Mouse (Mus musculus): ENCODE results near the gene Cox19. TPM values are rescaled to one million over a fixed set of nuclear protein-coding genes. Genes with fewer than 3 reads are reported as not detected.
"Not testable (repeated sequence)": the region's sequence is repeated elsewhere in the genome, so short reads cannot be mapped to it uniquely, and the experiment has no call there.

Cox19 gene
- polyA plus RNA-seq, 1 experiment from 2014 or later = 91.8 TPM

DNA sequence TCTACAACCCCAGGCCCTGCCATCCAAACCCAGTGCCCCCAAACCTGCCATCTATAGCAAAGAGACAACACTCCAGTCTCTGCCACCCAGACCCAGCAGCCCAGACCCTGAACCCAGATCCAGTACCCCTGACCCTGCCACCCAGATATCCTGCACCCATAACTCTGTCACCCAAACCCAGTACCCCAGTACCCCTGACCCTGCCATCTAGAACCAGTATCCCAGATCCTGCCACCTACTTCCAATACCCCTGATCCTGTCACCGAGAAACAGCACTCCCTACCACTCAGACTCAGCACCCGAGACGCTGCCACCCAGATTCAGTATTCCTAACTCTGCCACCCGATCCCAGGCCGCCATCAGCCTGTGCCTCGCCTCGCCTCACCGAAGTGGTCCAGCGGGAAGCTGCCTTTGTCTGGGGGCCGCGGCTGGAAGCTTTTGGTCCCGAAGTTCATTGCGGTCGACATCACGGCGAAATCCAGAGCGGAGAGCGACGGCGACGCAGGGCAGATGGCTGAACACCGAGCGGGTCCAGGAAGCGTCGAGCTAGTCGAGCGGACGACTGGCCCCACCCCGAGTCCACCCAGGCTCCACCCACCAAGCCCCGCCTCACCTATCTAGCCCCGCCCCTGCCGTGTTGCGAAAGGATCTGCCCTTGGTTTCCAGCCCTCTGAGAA is 6.4 kb downstream of the Cox19 start:
- WGBS = under 1% methylated on average over 33 of the region's 33 CpGs

DNA sequence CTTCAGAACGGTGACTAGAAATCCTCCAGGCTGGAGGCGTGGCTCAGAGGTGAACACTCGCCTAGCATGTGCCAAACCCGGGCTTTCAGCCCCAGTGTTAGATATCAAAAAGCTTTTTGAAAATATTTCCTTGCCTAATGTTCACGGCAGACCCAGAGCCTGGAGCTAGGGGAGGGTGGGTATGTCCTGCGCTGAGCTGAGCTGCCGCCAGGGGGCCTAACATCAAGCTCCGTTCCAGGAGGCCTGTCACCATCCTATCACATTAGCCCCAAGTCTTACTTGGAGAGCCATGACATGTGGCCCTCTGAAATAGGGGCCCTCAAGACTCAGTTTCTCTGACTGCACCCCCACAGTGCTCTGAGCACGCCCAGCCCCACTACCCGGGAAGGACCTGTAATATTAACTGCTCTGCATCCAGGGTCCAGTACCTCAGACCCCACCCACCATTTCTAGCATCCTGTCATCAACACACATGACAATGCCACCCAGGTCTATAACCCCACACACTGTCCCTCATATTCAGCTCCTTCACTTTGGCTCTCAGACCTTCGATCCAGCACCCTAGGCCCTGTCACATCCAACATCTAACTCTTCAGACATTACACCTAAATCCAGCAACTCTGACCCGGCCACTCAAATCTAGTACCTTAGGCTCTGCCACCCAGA is 7.1 kb downstream of the Cox19 start:
- peak; percentile 44; the same call in 1 of the 2 replicates for ATAC-seq (ENCODE audit: insufficient number of reproducible peaks, insufficient read depth, low FRiP score, low read depth)
- Histone ChIP-seq H3K4me1 (ENCODE audit: control insufficient read depth in 2 of 2, insufficient read depth in 2 of 2, low read length in 2 of 2) (peaks cover 9 to 15% of the 10 kb centered on the region in 2 experiments), H3K9me3 (ENCODE audit: control insufficient read depth, low read length) (no peaks in the 10 kb centered on the region), H3K9ac (ENCODE audit: low read length) (peak overlapping the region; percentile 94), H3K4me2 (ENCODE audit: low read length) (peak overlapping the region; percentile 97), H3K36me3 (ENCODE audit: control insufficient read depth, insufficient read depth, low read length) (peaks cover 37% of the 10 kb centered on the region), H3K27me3 (ENCODE audit: control insufficient read depth, insufficient read depth, low read length) (0 out of 2 replicates have a peak, but pooled peaks cover 12% of the 10 kb centered on the region), H3K27ac (replicated peaks in 1 of 2; ENCODE audit: control insufficient read depth in 1 of 2, insufficient read depth in 1 of 2, low read depth in 2 of 2, low read length in 2 of 2) (peak overlapping the region in 1 of 2 experiments; percentile 79; a peak in 2 of 4 replicates), H3K4me3 (ENCODE audit: control insufficient read depth in 1 of 2, insufficient read depth in 1 of 2, low read depth in 1 of 2, low read length in 2 of 2) (peak overlapping the region; percentile 84 to 85)
- 7% methylated on average over 12 of the region's 12 CpGs for WGBS

More for the DNA sequence above, 6.4 kb downstream of the Cox19 start:
- H3K36me3 ChIP-seq (ENCODE audit: control insufficient read depth, insufficient read depth, low read length) = peaks cover 30% of the 10 kb centered on the region
- H3K27ac ChIP-seq (replicated peaks in 1 of 2; ENCODE audit: control insufficient read depth in 1 of 2, insufficient read depth in 1 of 2, low read depth in 2 of 2, low read length in 2 of 2) = peak overlapping the region; percentile 58 to 79
- H3K27me3 ChIP-seq (ENCODE audit: control insufficient read depth, insufficient read depth, low read length) = 0 out of 2 replicates have a peak, but pooled peaks cover 12% of the 10 kb centered on the region
- peak overlapping the region; percentile 84 to 85 for H3K4me3 ChIP-seq (ENCODE audit: control insufficient read depth in 1 of 2, insufficient read depth in 1 of 2, low read depth in 1 of 2, low read length in 2 of 2)
- peak overlapping the region; percentile 94 for H3K9ac ChIP-seq (ENCODE audit: low read length)
- peak; percentile 91 for ATAC-seq (ENCODE audit: insufficient number of reproducible peaks, insufficient read depth, low FRiP score, low read depth)
- H3K4me1 ChIP-seq (ENCODE audit: control insufficient read depth in 2 of 2, insufficient read depth in 2 of 2, low read length in 2 of 2) = peaks cover 9 to 14% of the 10 kb centered on the region in 2 experiments
- H3K9me3 ChIP-seq (ENCODE audit: control insufficient read depth, low read length) = no peaks in the 10 kb centered on the region
- H3K4me2 ChIP-seq (ENCODE audit: low read length) = peak overlapping the region; percentile 97

DNA sequence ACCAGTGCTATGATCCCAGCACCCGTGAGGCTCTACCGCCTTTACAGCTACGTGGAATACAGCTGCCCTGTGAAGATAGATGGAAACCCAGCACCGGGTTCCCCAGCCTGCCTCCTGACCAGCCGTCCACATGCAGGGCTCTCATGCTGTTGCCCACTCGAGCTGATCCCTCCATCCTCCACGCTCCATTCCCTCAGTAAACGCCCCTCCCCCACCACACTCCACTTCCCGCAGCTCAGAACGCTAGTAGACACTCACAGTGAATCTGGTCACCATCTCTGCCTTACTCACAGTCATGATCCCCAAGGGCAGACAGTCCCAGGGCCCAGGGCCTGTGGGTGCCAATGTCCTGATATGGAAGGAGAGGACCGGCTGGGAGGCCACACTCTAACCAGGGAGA is 12.3 kb downstream of the Cox19 start:
- Histone ChIP-seq H3K27ac (replicated peaks in 1 of 2; ENCODE audit: control insufficient read depth in 1 of 2, insufficient read depth in 1 of 2, low read depth in 2 of 2, low read length in 2 of 2) (0 out of 4 replicates have a peak overlapping the region, but pooled peaks of 1 of the 2 experiments have one; percentile 7), H3K9ac (ENCODE audit: low read length) (peak overlapping the region; percentile 13; the same call in 1 of the 2 replicates), H3K36me3 (ENCODE audit: control insufficient read depth, insufficient read depth, low read length) (peaks cover 68% of the 10 kb centered on the region), H3K4me2 (ENCODE audit: low read length) (0 out of 2 replicates have a peak overlapping the region, but pooled peaks have one; percentile 11), H3K4me3 (ENCODE audit: control insufficient read depth in 1 of 2, insufficient read depth in 1 of 2, low read depth in 1 of 2, low read length in 2 of 2) (no peak overlapping the region), H3K4me1 (ENCODE audit: control insufficient read depth in 2 of 2, insufficient read depth in 2 of 2, low read length in 2 of 2) (peaks cover 19 to 28% of the 10 kb centered on the region in 2 experiments), H3K9me3 (ENCODE audit: control insufficient read depth, low read length) (no peaks in the 10 kb centered on the region), H3K27me3 (ENCODE audit: control insufficient read depth, insufficient read depth, low read length) (no peaks in the 10 kb centered on the region)
- ATAC-seq (ENCODE audit: insufficient number of reproducible peaks, insufficient read depth, low FRiP score, low read depth) = no peak
- WGBS = 75% methylated on average over 11 of the region's 11 CpGs

DNA sequence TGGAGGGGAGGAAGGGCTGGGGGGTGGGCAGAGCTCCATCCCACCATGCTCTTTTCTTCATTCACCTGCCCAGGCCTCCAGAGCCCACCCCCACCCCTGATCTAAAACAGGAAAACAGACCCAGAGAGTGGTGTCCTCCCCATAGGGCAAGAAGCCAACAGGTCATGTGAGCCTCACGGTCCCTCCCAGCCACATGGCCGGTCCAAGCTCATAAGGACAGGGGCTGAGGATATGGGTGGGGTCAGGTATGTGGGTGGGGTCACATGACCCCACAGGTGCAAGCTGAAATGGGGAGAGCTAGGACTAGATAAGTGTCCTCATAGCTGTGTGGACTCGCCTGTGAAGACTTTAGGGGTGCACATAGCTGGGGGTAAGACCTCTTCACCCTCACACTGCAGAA is 12.8 kb downstream of the Cox19 start:
- WGBS = 49% methylated on average over 3 of the region's 3 CpGs
- peaks cover 17 to 23% of the 10 kb centered on the region in 2 experiments for H3K4me1 ChIP-seq (ENCODE audit: control insufficient read depth in 2 of 2, insufficient read depth in 2 of 2, low read length in 2 of 2)
- H3K9ac ChIP-seq (ENCODE audit: low read length) = peak overlapping the region; percentile 6
- H3K4me2 ChIP-seq (ENCODE audit: low read length) = peak overlapping the region; percentile 11
- H3K9me3 ChIP-seq (ENCODE audit: control insufficient read depth, low read length) = no peaks in the 10 kb centered on the region
- peaks cover 68% of the 10 kb centered on the region for H3K36me3 ChIP-seq (ENCODE audit: control insufficient read depth, insufficient read depth, low read length)
- peak; percentile 8; the same call in 1 of the 2 replicates for ATAC-seq (ENCODE audit: insufficient number of reproducible peaks, insufficient read depth, low FRiP score, low read depth)
- H3K27me3 ChIP-seq (ENCODE audit: control insufficient read depth, insufficient read depth, low read length) = no peaks in the 10 kb centered on the region
- H3K4me3 ChIP-seq (ENCODE audit: control insufficient read depth in 1 of 2, insufficient read depth in 1 of 2, low read depth in 1 of 2, low read length in 2 of 2) = no peak overlapping the region
- H3K27ac ChIP-seq (replicated peaks in 1 of 2; ENCODE audit: control insufficient read depth in 1 of 2, insufficient read depth in 1 of 2, low read depth in 2 of 2, low read length in 2 of 2) = peak overlapping the region; percentile 76 to 81; a peak in 3 of 4 replicates

DNA sequence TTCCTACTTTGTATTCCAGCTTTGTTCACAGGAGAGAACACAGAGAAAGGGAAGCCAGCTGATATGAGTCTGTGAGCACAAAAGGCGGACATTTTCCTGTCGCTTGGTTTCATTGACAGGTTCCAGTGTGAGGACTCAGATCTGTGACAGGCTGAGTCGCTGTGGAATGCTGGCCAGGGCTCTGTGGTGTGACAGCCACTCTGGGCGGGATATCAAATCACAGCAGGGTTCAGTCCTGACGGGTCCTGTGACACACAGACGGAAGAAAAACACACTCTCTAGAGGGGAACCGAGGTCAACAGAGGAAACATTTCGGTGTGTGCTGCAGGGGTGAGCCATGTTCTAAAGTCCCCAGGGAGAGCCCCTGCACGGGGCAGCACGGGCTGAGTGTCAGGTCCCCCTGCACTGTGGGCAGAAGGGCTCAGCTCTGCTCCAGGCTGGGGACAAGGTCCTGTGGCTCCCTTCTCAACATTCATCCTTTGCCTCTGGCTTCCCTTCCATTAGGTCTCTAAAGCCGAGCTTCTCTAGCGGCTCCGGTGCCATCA is 13.3 kb downstream of the Cox19 start:
- Histone ChIP-seq H3K9ac (ENCODE audit: low read length) (peak overlapping the region; percentile 6), H3K27ac (replicated peaks in 1 of 2; ENCODE audit: control insufficient read depth in 1 of 2, insufficient read depth in 1 of 2, low read depth in 2 of 2, low read length in 2 of 2) (peak overlapping the region; percentile 76 to 81), H3K4me2 (ENCODE audit: low read length) (peak overlapping the region; percentile 11), H3K9me3 (ENCODE audit: control insufficient read depth, low read length) (no peaks in the 10 kb centered on the region), H3K4me1 (ENCODE audit: control insufficient read depth in 2 of 2, insufficient read depth in 2 of 2, low read length in 2 of 2) (peaks cover 19 to 21% of the 10 kb centered on the region in 2 experiments), H3K36me3 (ENCODE audit: control insufficient read depth, insufficient read depth, low read length) (peaks cover 65% of the 10 kb centered on the region), H3K27me3 (ENCODE audit: control insufficient read depth, insufficient read depth, low read length) (no peaks in the 10 kb centered on the region), H3K4me3 (ENCODE audit: control insufficient read depth in 1 of 2, insufficient read depth in 1 of 2, low read depth in 1 of 2, low read length in 2 of 2) (no peak overlapping the region)
- WGBS = 28% methylated on average over 13 of the region's 13 CpGs
- ATAC-seq (ENCODE audit: insufficient number of reproducible peaks, insufficient read depth, low FRiP score, low read depth) = peak; percentile 67

DNA sequence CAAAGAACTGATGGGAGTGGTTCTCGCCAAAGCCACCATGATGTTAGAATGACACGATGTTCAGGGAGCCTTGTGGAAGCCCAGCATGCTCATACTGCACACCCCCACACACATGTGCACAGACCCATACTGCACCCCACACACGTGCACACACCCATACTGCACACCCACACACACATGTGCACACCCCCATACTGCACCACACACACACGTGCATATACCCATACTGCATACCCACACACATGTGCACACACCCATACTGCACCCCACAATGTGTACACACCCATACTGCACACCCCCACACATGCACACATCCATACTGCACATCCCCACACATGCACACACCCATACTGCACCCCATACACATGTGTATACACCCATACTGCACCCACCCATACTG is 15.6 kb downstream of the Cox19 start:
- no peaks in the 10 kb centered on the region for H3K27me3 ChIP-seq (ENCODE audit: control insufficient read depth, insufficient read depth, low read length)
- H3K4me3 ChIP-seq (ENCODE audit: control insufficient read depth in 1 of 2, insufficient read depth in 1 of 2, low read depth in 1 of 2, low read length in 2 of 2) = no peak overlapping the region
- peaks cover 28 to 32% of the 10 kb centered on the region in 2 experiments for H3K4me1 ChIP-seq (ENCODE audit: control insufficient read depth in 2 of 2, insufficient read depth in 2 of 2, low read length in 2 of 2)
- H3K4me2 ChIP-seq (ENCODE audit: low read length) = no peak overlapping the region
- no peak overlapping the region for H3K27ac ChIP-seq (replicated peaks in 1 of 2; ENCODE audit: control insufficient read depth in 1 of 2, insufficient read depth in 1 of 2, low read depth in 2 of 2, low read length in 2 of 2)
- no peak for ATAC-seq (ENCODE audit: insufficient number of reproducible peaks, insufficient read depth, low FRiP score, low read depth)
- no peaks in the 10 kb centered on the region for H3K9me3 ChIP-seq (ENCODE audit: control insufficient read depth, low read length)
- no peak overlapping the region for H3K9ac ChIP-seq (ENCODE audit: low read length)
- 87% methylated on average over 4 of the region's 4 CpGs for WGBS
- H3K36me3 ChIP-seq (ENCODE audit: control insufficient read depth, insufficient read depth, low read length) = peaks cover 46% of the 10 kb centered on the region

DNA sequence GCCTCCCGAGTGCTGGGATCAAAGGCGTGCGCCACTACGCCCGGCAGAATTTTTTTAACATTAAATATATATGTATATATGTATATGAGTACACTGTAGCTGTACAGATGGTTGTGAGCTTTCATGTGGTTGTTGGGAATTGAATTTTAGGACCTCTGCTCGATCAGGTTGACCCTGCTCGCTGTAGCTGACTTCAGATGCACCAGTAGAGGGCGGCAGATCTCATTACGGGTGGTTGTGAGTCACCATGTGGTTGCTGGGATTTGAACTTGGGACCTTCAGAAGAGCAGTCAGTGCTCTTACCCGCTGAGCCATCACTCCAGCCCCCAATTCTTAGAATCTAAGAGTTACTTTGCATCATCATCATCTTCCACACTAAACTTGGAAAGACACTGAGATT is 16.8 kb downstream of the Cox19 start:
- ATAC-seq (ENCODE audit: insufficient number of reproducible peaks, insufficient read depth, low FRiP score, low read depth); H3K9ac ChIP-seq (ENCODE audit: low read length); H3K4me2 ChIP-seq (ENCODE audit: low read length); H3K27me3 ChIP-seq (ENCODE audit: control insufficient read depth, insufficient read depth, low read length); H3K9me3 ChIP-seq (ENCODE audit: control insufficient read depth, low read length); H3K27ac ChIP-seq (replicated peaks in 1 of 2; ENCODE audit: control insufficient read depth in 1 of 2, insufficient read depth in 1 of 2, low read depth in 2 of 2, low read length in 2 of 2); H3K4me3 ChIP-seq (ENCODE audit: control insufficient read depth in 1 of 2, insufficient read depth in 1 of 2, low read depth in 1 of 2, low read length in 2 of 2): not testable (repeated sequence)
- Histone ChIP-seq H3K36me3 (ENCODE audit: control insufficient read depth, insufficient read depth, low read length) (peaks cover 34% of the 10 kb centered on the region), H3K4me1 (ENCODE audit: control insufficient read depth in 2 of 2, insufficient read depth in 2 of 2, low read length in 2 of 2) (peaks cover 28 to 32% of the 10 kb centered on the region in 2 experiments)
- 83% methylated on average over 10 of the region's 10 CpGs for WGBS

Data from heart, embryonic 14.5 days (tissue).